Mouse (Mus musculus) brown adipose tissue, adult 24 weeks (tissue): ENCODE data around the gene Fam227b. TPM values are rescaled to one million over a fixed set of nuclear protein-coding genes. Genes with fewer than 3 reads are reported as not detected.

ENCODE experiments used
- H3K27ac ChIP-seq: fragments of 200-500 bp; replicated peaks from 2 replicates; pipeline ENCODE4 v1.5.1; 2012; ENCODE audit warnings: low read depth, mild to moderate bottlenecking, low read length
- H3K4me1 ChIP-seq: fragments of 200-500 bp; 2 replicates; pipeline ENCODE4 v1.6.1; 2012; ENCODE audit warnings: low read length, mixed read lengths; ENCODE audit not compliant: control insufficient read depth, insufficient read depth, insufficient read length
- H3K4me3 ChIP-seq: fragments of 200-500 bp; 2 replicates; pipeline ENCODE4 v1.5.1; 2012; ENCODE audit warnings: low read depth, mild to moderate bottlenecking, low read length, moderate library complexity; ENCODE audit not compliant: insufficient read depth
- polyA plus RNA-seq: library from polyadenylated mRNA; stranded (reverse); fragments of >200 nt; gene quantifications from 2 replicates; pipeline ENCODE4 v1.2.4, GENCODE M21; 2012; ENCODE audit not compliant: missing spikeins, insufficient read depth, insufficient read length

Gene Fam227b
- polyA plus RNA-seq, 1 experiment, result not detected

GRCm38 (mm10) chr2:125975206-125975605, 176.6 kb downstream of the Fam227b start:
- H3K4me3 ChIP-seq, result no peak overlapping the region
- H3K27ac ChIP-seq, result no peak overlapping the region
- no peaks in the 10 kb centered on the region for H3K4me1 ChIP-seq

- Histone ChIP-seq H3K27ac (no peak overlapping the region), H3K4me3 (no peak overlapping the region), H3K4me1 (no peaks in the 10 kb centered on the region)
These were observed 178.6 kb downstream of the Fam227b start for GRCm38 (mm10) chr2:125973207-125973606.

- no peak overlapping the region for H3K4me3 ChIP-seq
- no peaks in the 10 kb centered on the region for H3K4me1 ChIP-seq
These were observed 183.0 kb downstream of the Fam227b start for GRCm38 (mm10) chr2:125968811-125969210.

GRCm38 (mm10) chr2:125948195-125948594, 203.6 kb downstream of the Fam227b start:
- Histone ChIP-seq H3K4me3 (no peak overlapping the region), H3K4me1 (no peaks in the 10 kb centered on the region), H3K27ac (no peak overlapping the region)

More at GRCm38 (mm10) chr2:125968811-125969210, 183.0 kb downstream of the Fam227b start:
- H3K27ac ChIP-seq, result no peak overlapping the region

- Histone ChIP-seq H3K4me1 (no peaks in the 10 kb centered on the region), H3K27ac (no peak overlapping the region), H3K4me3 (no peak overlapping the region)
These were observed 208.5 kb downstream of the Fam227b start for GRCm38 (mm10) chr2:125943301-125943700.

- Histone ChIP-seq H3K4me3 (no peak overlapping the region), H3K4me1 (no peaks in the 10 kb centered on the region), H3K27ac (no peak overlapping the region)
These were observed 210.6 kb downstream of the Fam227b start for GRCm38 (mm10) chr2:125941111-125941785.

- no peak overlapping the region for H3K4me3 ChIP-seq
- no peak overlapping the region for H3K27ac ChIP-seq
- H3K4me1 ChIP-seq, result peaks cover 2% of the 10 kb centered on the region; the same call in 1 of the 2 replicates
These were observed 212.7 kb downstream of the Fam227b start for GRCm38 (mm10) chr2:125938993-125939642.

- Histone ChIP-seq H3K4me3 (no peak overlapping the region), H3K27ac (no peak overlapping the region), H3K4me1 (peaks cover 2% of the 10 kb centered on the region; the same call in 1 of the 2 replicates)
These were observed 215.4 kb downstream of the Fam227b start for GRCm38 (mm10) chr2:125936396-125936795.

- Histone ChIP-seq H3K27ac (no peak overlapping the region), H3K4me3 (no peak overlapping the region), H3K4me1 (peaks cover 8% of the 10 kb centered on the region)
These were observed 217.8 kb downstream of the Fam227b start for GRCm38 (mm10) chr2:125933977-125934376.

Other genes with a start within 250 kb of the Fam227b start
- gene Fgf7, start 117.3 kb downstream of the Fam227b start, polyA plus RNA-seq, result 1.4 TPM in 1 of 2 replicates, not detected in the other
- gene Dtwd1, start 137 bp upstream of the Fam227b start, polyA plus RNA-seq, result 7.0 and 9.9 TPM in 2 replicates
- not detected in 2 replicates for gene Gm17555, start 63.1 kb upstream of the Fam227b start, polyA plus RNA-seq